Mouse (Mus musculus) limb, embryonic 15.5 days (tissue): ENCODE results near the gene Fryl. TPM values are rescaled to one million over a fixed set of nuclear protein-coding genes. Genes with fewer than 3 reads are reported as not detected.
A peak's percentile ranks its signal among the peaks of the same experiment; 100 is the strongest.

Experiments used
- ATAC-seq: fragments of 200-750 bp; cut with Nextera tagmentation; 2 replicates; pipeline ENCODE4 v1.8.0; 2017; ENCODE audit warnings: low read depth, moderate TSS enrichment; ENCODE audit not compliant: insufficient number of reproducible peaks, low FRiP score, low TSS enrichment
- H3K27ac ChIP-seq: fragments of 300-500 bp; sonication (generic); 2 replicates; pipeline ENCODE4 v1.5.1; 2015; ENCODE audit warnings: moderate library complexity, mild to moderate bottlenecking, inconsistent platforms
- H3K27me3 ChIP-seq: fragments of 300-500 bp; sonication (generic); 2 replicates; pipeline ENCODE4 v1.6.1; 2015; ENCODE audit warnings: inconsistent platforms
- H3K36me3 ChIP-seq: fragments of 300-500 bp; sonication (generic); 2 replicates; pipeline ENCODE4 v1.6.1; 2015; ENCODE audit warnings: inconsistent platforms
- H3K4me1 ChIP-seq: fragments of 300-500 bp; sonication (generic); 2 replicates; pipeline ENCODE4 v1.6.1; 2015; ENCODE audit warnings: inconsistent platforms
- H3K4me2 ChIP-seq: fragments of 300-500 bp; sonication (generic); 2 replicates; pipeline ENCODE4 v1.6.1; 2015; ENCODE audit warnings: mild to moderate bottlenecking, inconsistent platforms
- H3K4me3 ChIP-seq: fragments of 300-500 bp; sonication (generic); 2 replicates; pipeline ENCODE4 v1.5.1; 2015; ENCODE audit warnings: mild to moderate bottlenecking, inconsistent platforms
- H3K9ac ChIP-seq: fragments of 300-500 bp; sonication (generic); 2 replicates; pipeline ENCODE4 v1.6.1; 2015; ENCODE audit warnings: inconsistent platforms
- H3K9me3 ChIP-seq: fragments of 300-500 bp; sonication (generic); 2 replicates; pipeline ENCODE4 v1.6.1; 2016; ENCODE audit warnings: inconsistent platforms
- WGBS: fragments of 180-500 bp; shearing (Covaris S2); methylation state at CpG from one replicate; pipeline ENCODE4 v1.1.7; 2015; 5-methylcytosine and 5-hydroxymethylcytosine counted together
- polyA plus RNA-seq: library from polyadenylated mRNA; unstranded; fragments of >200 nt; fragmentation: Nextera tagmentation; extraction: Ambion mirVana; gene quantifications from 2 replicates; pipeline ENCODE4 v1.2.1, GENCODE M21; 2015

The Fryl gene
- polyA plus RNA-seq, 1 experiment from 2014 or later = 29.5 TPM

DNA sequence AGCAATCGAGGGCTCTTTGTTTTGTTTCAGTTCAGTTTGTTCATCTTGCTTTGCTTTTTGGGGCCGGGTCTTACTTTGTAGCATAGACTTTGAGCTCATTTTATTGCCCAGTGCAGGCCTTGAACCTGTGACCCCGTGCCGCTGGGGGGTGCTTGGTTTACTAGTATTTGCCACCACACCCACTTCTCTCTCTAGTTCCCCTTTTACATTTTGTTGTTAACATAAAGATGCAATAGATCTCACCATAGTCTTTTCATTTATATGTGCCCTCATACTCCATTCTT lies 24.1 kb upstream of the Fryl start:
- peaks cover 6% of the 10 kb centered on the region; the same call in 1 of the 2 replicates for H3K4me1 ChIP-seq
- H3K9me3 ChIP-seq = no peaks in the 10 kb centered on the region
- H3K4me2 ChIP-seq = no peak overlapping the region
- H3K36me3 ChIP-seq = no peaks in the 10 kb centered on the region
- no peak overlapping the region for H3K27ac ChIP-seq
- no peak overlapping the region for H3K4me3 ChIP-seq
- no peaks in the 10 kb centered on the region for H3K27me3 ChIP-seq
- no peak for ATAC-seq
- 57% methylated on average over 4 of the region's 4 CpGs for WGBS
- H3K9ac ChIP-seq = no peak overlapping the region

- ATAC-seq = no peak
- H3K36me3 ChIP-seq = no peaks in the 10 kb centered on the region
- H3K4me1 ChIP-seq = peaks cover 6% of the 10 kb centered on the region; the same call in 1 of the 2 replicates
- H3K4me2 ChIP-seq = 0 out of 2 replicates have a peak overlapping the region, but pooled peaks have one; percentile 2
- H3K27ac ChIP-seq = peak overlapping the region; percentile 73
- H3K27me3 ChIP-seq = no peaks in the 10 kb centered on the region
- H3K4me3 ChIP-seq = no peak overlapping the region
- WGBS = 44% methylated on average over 4 of the region's 4 CpGs
- H3K9ac ChIP-seq = no peak overlapping the region
- H3K9me3 ChIP-seq = no peaks in the 10 kb centered on the region
These were observed 23.5 kb upstream of the Fryl start for GRCm38 (mm10) chr5:73279732-73280566.

DNA sequence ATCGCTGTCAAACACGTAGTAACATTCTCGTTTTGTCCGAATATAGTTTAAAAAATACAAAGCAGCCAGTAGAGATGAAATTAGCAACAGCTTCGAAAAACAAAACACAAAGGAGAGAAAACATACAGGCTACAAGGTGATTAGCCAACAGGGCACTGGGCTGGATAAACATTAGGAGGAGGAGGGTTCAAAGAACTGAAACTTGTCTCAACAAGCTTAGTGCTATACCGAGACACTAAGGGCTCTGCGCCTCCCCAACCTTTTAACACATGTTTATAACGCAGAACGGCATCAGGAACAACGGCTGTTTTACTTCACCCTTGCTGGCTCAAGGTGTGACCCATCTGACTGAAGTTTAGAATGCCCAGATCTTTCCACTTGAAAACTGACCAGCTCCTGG lies 22.8 kb upstream of the Fryl start:
- Histone ChIP-seq H3K36me3 (no peaks in the 10 kb centered on the region), H3K27ac (peak overlapping the region; percentile 73; the same call in 1 of the 2 replicates), H3K4me2 (no peak overlapping the region), H3K27me3 (no peaks in the 10 kb centered on the region), H3K9ac (no peak overlapping the region), H3K9me3 (no peaks in the 10 kb centered on the region), H3K4me3 (no peak overlapping the region), H3K4me1 (peaks cover 6% of the 10 kb centered on the region; the same call in 1 of the 2 replicates)
- WGBS = 45% methylated on average over 10 of the region's 10 CpGs
- no peak for ATAC-seq

GRCm38 (mm10) chr5:73274941-73275340 lies 18.5 kb upstream of the Fryl start:
- Histone ChIP-seq H3K27ac (no peak overlapping the region), H3K4me2 (no peak overlapping the region), H3K9ac (no peak overlapping the region), H3K4me1 (peaks cover 6% of the 10 kb centered on the region; the same call in 1 of the 2 replicates), H3K9me3 (no peaks in the 10 kb centered on the region), H3K36me3 (no peaks in the 10 kb centered on the region), H3K4me3 (no peak overlapping the region), H3K27me3 (no peaks in the 10 kb centered on the region)
- ATAC-seq = no peak
- WGBS = 73% methylated on average over 2 of the region's 2 CpGs

GRCm38 (mm10) chr5:73273171-73273570 lies 16.8 kb upstream of the Fryl start:
- no peak for ATAC-seq
- Histone ChIP-seq H3K4me3 (no peak overlapping the region), H3K4me1 (no peaks in the 10 kb centered on the region), H3K27ac (no peak overlapping the region), H3K36me3 (no peaks in the 10 kb centered on the region), H3K27me3 (no peaks in the 10 kb centered on the region), H3K9ac (no peak overlapping the region), H3K4me2 (no peak overlapping the region), H3K9me3 (no peaks in the 10 kb centered on the region)
- 71% methylated on average over 4 of the region's 4 CpGs for WGBS

DNA sequence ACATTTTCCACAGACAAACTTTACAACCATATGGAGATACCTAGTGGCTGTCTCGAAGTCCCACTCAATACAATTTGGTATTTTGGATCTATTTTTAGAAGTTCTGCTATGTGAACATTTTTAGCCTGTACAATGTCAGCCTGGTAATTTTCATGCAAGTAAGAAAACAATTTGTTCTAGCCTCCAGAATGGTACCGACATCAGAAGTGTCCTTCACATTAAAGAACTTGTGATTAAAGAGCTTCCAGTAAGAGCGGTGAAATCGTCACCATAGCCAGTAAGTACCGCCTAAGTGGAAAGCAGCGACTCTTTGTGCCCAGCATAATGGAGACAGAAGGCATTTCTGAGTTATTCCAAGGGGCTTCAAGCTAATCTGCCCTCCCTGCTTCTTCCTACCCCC lies 14.2 kb upstream of the Fryl start:
- no peaks in the 10 kb centered on the region for H3K27me3 ChIP-seq
- no peaks in the 10 kb centered on the region for H3K36me3 ChIP-seq
- ATAC-seq = no peak
- H3K27ac ChIP-seq = no peak overlapping the region
- WGBS = 73% methylated on average over 6 of the region's 6 CpGs
- H3K4me1 ChIP-seq = no peaks in the 10 kb centered on the region
- no peak overlapping the region for H3K4me3 ChIP-seq
- no peaks in the 10 kb centered on the region for H3K9me3 ChIP-seq
- no peak overlapping the region for H3K9ac ChIP-seq
- no peak overlapping the region for H3K4me2 ChIP-seq

GRCm38 (mm10) chr5:73268636-73269213 lies 12.3 kb upstream of the Fryl start:
- WGBS = 81% methylated on average over 11 of the region's 11 CpGs
- H3K9ac ChIP-seq = no peak overlapping the region

GRCm38 (mm10) chr5:73265460-73265859 lies 9.0 kb upstream of the Fryl start:
- no peaks in the 10 kb centered on the region for H3K4me1 ChIP-seq
- 13% methylated on average over 5 of the region's 5 CpGs for WGBS
- H3K9me3 ChIP-seq = no peaks in the 10 kb centered on the region
- H3K4me2 ChIP-seq = no peak overlapping the region
- no peak overlapping the region for H3K27ac ChIP-seq
- H3K27me3 ChIP-seq = no peaks in the 10 kb centered on the region
- no peak overlapping the region for H3K4me3 ChIP-seq
- no peak overlapping the region for H3K9ac ChIP-seq
- no peaks in the 10 kb centered on the region for H3K36me3 ChIP-seq
- no peak for ATAC-seq

More at GRCm38 (mm10) chr5:73268636-73269213, 12.3 kb upstream of the Fryl start:
- Histone ChIP-seq H3K27me3 (no peaks in the 10 kb centered on the region), H3K36me3 (no peaks in the 10 kb centered on the region), H3K27ac (no peak overlapping the region), H3K4me1 (no peaks in the 10 kb centered on the region), H3K4me3 (no peak overlapping the region), H3K4me2 (no peak overlapping the region), H3K9me3 (no peaks in the 10 kb centered on the region)
- ATAC-seq = no peak

- 73% methylated on average over 4 of the region's 5 CpGs for WGBS
- no peaks in the 10 kb centered on the region for H3K36me3 ChIP-seq
- no peak overlapping the region for H3K4me3 ChIP-seq
- H3K9me3 ChIP-seq = no peaks in the 10 kb centered on the region
- H3K27me3 ChIP-seq = no peaks in the 10 kb centered on the region
- H3K4me1 ChIP-seq = no peaks in the 10 kb centered on the region
- no peak for ATAC-seq
- H3K9ac ChIP-seq = no peak overlapping the region
- no peak overlapping the region for H3K27ac ChIP-seq
- H3K4me2 ChIP-seq = no peak overlapping the region
These were observed 7.7 kb upstream of the Fryl start for GRCm38 (mm10) chr5:73264122-73264521.

DNA sequence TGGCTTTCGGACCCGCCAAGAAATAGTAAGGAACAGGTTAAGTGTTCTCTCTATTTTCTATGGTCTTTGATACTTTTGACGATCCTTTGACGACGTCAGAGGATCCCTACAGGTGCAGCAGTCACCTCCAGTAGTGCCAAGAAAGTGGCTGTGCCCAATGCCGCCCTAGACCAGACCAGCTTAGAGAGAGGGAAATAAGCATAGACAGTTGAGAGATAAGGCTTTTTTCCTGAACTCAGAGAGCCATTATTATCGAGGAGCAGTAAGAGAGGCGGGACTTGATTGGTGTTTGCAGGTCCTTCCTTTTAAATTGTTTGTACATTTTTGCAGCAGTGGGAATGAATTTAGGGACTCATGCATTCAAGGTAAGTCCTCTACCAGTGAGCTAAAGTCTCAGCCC lies 1.3 kb upstream of the Fryl start:
- H3K27ac ChIP-seq = no peak overlapping the region
- no peak overlapping the region for H3K9ac ChIP-seq
- 0 out of 2 replicates have a peak, but pooled peaks cover 10% of the 10 kb centered on the region for H3K4me1 ChIP-seq
- H3K27me3 ChIP-seq = no peaks in the 10 kb centered on the region
- no peak for ATAC-seq
- peak overlapping the region; percentile 96 for H3K4me3 ChIP-seq
- WGBS = 51% methylated on average over 8 of the region's 8 CpGs
- H3K9me3 ChIP-seq = no peaks in the 10 kb centered on the region
- H3K4me2 ChIP-seq = peak overlapping the region; percentile 71
- no peaks in the 10 kb centered on the region for H3K36me3 ChIP-seq

- H3K4me1 ChIP-seq = 0 out of 2 replicates have a peak, but pooled peaks cover 10% of the 10 kb centered on the region
- WGBS = 6% methylated on average over 11 of the region's 11 CpGs
- no peaks in the 10 kb centered on the region for H3K9me3 ChIP-seq
- H3K4me2 ChIP-seq = peak overlapping the region; percentile 71
- peak overlapping the region; percentile 96 for H3K4me3 ChIP-seq
- H3K27ac ChIP-seq = peak overlapping the region; percentile 71
- H3K27me3 ChIP-seq = no peaks in the 10 kb centered on the region
- no peak overlapping the region; the same call in 1 of the 2 replicates for H3K9ac ChIP-seq
- no peaks in the 10 kb centered on the region for H3K36me3 ChIP-seq
- ATAC-seq = no peak
These were observed 677 bp upstream of the Fryl start for GRCm38 (mm10) chr5:73257096-73257495.
